Mouse (Mus musculus): ENCODE data around the gene Vps9d1. TPM values are rescaled to one million over a fixed set of nuclear protein-coding genes. Genes with fewer than 3 reads are reported as not detected.
"Not testable (repeated sequence)": the region's sequence is repeated elsewhere in the genome, so short reads cannot be mapped to it uniquely, and the experiment has no call there.

The Vps9d1 gene
- polyA plus RNA-seq, 1 experiment from 2014 or later, result 20.5 TPM

DNA sequence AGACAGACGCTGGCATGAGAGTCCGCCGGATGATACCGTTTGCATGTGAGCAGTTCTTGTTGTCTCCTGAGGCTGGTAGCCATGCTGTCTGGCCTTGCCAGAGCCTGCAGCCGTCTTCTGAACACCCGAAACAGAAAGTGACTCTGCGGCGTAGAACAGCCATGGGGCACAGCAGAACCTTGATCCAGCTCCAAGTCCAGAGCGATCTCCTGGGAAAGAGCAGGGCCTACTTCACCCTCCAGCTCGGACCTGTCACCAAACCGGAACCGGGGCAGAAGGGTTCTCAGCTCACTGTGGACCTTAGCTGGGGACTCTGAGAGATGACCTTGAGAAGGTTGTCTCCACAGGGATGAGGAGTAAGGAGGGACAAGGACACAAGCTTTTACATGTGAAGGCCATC lies 20.9 kb upstream of the Vps9d1 start:
- Histone ChIP-seq H3K9me3 (ENCODE audit: control insufficient read depth, low read length) (no peaks in the 10 kb centered on the region), H3K4me3 (ENCODE audit: control insufficient read depth in 1 of 2, insufficient read depth in 1 of 2, low read depth in 1 of 2, low read length in 2 of 2) (no peak overlapping the region), H3K9ac (ENCODE audit: low read length) (no peak overlapping the region), H3K27me3 (ENCODE audit: control insufficient read depth, insufficient read depth, low read length) (no peaks in the 10 kb centered on the region), H3K27ac (replicated peaks in 1 of 2; ENCODE audit: control insufficient read depth in 1 of 2, insufficient read depth in 1 of 2, low read depth in 2 of 2, low read length in 2 of 2) (no peak overlapping the region), H3K36me3 (ENCODE audit: control insufficient read depth, insufficient read depth, low read length) (peaks cover 33% of the 10 kb centered on the region), H3K4me1 (ENCODE audit: control insufficient read depth in 2 of 2, insufficient read depth in 2 of 2, low read length in 2 of 2) (peaks cover 0 to 2% of the 10 kb centered on the region in 2 experiments; a peak in 1 of 4 replicates), H3K4me2 (ENCODE audit: low read length) (no peak overlapping the region)
- WGBS, result 92% methylated on average over 12 of the region's 12 CpGs
- ATAC-seq (ENCODE audit: insufficient number of reproducible peaks, insufficient read depth, low FRiP score, low read depth), result no peak

GRCm38 (mm10) chr8:123274447-123274846 lies 20.3 kb upstream of the Vps9d1 start:
- ATAC-seq (ENCODE audit: insufficient number of reproducible peaks, insufficient read depth, low FRiP score, low read depth), result no peak
- Histone ChIP-seq H3K9me3 (ENCODE audit: control insufficient read depth, low read length) (no peaks in the 10 kb centered on the region), H3K4me2 (ENCODE audit: low read length) (no peak overlapping the region), H3K4me3 (ENCODE audit: control insufficient read depth in 1 of 2, insufficient read depth in 1 of 2, low read depth in 1 of 2, low read length in 2 of 2) (no peak overlapping the region), H3K27ac (replicated peaks in 1 of 2; ENCODE audit: control insufficient read depth in 1 of 2, insufficient read depth in 1 of 2, low read depth in 2 of 2, low read length in 2 of 2) (no peak overlapping the region), H3K36me3 (ENCODE audit: control insufficient read depth, insufficient read depth, low read length) (peaks cover 35% of the 10 kb centered on the region), H3K27me3 (ENCODE audit: control insufficient read depth, insufficient read depth, low read length) (no peaks in the 10 kb centered on the region), H3K9ac (ENCODE audit: low read length) (no peak overlapping the region), H3K4me1 (ENCODE audit: control insufficient read depth in 2 of 2, insufficient read depth in 2 of 2, low read length in 2 of 2) (peaks cover 0 to 2% of the 10 kb centered on the region in 2 experiments; a peak in 1 of 4 replicates)
- 82% methylated on average over 5 of the region's 5 CpGs for WGBS

DNA sequence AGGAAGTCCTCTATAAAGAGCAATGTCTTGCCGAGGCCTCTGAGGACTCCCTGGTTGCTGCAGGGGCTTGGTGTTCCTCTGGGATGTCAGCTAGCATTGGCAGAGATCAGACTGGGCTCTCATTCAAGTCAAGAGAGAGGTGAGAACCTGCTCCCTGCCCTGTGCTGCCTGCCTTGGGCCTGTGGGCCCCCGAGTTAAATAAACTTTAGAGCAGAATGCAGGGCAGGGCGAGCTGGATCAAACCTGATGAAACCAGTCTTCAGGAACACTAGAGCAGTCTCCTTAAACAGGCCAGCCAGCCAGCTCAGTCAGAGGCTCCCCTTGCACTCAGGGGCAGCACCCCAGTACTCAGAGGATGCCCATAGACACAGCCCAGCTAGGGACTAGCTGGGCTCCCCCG lies 17.8 kb upstream of the Vps9d1 start:
- ATAC-seq (ENCODE audit: insufficient number of reproducible peaks, insufficient read depth, low FRiP score, low read depth), result no peak
- no peak overlapping the region for H3K4me2 ChIP-seq (ENCODE audit: low read length)
- H3K9ac ChIP-seq (ENCODE audit: low read length), result no peak overlapping the region
- H3K9me3 ChIP-seq (ENCODE audit: control insufficient read depth, low read length), result no peaks in the 10 kb centered on the region
- peaks cover 58% of the 10 kb centered on the region for H3K36me3 ChIP-seq (ENCODE audit: control insufficient read depth, insufficient read depth, low read length)
- H3K27me3 ChIP-seq (ENCODE audit: control insufficient read depth, insufficient read depth, low read length), result no peaks in the 10 kb centered on the region
- H3K4me3 ChIP-seq (ENCODE audit: control insufficient read depth in 1 of 2, insufficient read depth in 1 of 2, low read depth in 1 of 2, low read length in 2 of 2), result no peak overlapping the region
- 75% methylated on average over 4 of the region's 4 CpGs for WGBS
- no peaks in the 10 kb centered on the region for H3K4me1 ChIP-seq (ENCODE audit: control insufficient read depth in 2 of 2, insufficient read depth in 2 of 2, low read length in 2 of 2)
- no peak overlapping the region for H3K27ac ChIP-seq (replicated peaks in 1 of 2; ENCODE audit: control insufficient read depth in 1 of 2, insufficient read depth in 1 of 2, low read depth in 2 of 2, low read length in 2 of 2)

DNA sequence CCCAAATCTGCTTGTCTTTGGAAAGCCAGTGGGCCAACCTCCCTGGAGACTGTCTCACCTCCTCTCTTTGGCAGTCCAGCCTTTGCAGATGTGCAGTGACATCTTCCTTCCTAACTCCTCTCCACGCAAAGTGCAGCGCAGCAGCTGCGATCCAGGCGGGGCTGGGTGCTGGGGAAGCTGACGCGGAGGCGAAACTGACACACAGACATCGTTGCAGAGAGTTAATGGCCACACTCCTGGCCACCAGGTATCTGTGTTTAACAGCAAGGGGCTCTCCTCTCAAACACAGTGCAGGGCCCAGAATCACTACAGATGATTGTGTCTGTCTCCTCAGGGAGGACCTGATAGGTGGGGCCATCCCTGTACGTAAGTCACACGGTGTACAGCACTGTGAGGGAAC lies 17.0 kb upstream of the Vps9d1 start:
- WGBS, result 90% methylated on average over 10 of the region's 10 CpGs
- Histone ChIP-seq H3K27ac (replicated peaks in 1 of 2; ENCODE audit: control insufficient read depth in 1 of 2, insufficient read depth in 1 of 2, low read depth in 2 of 2, low read length in 2 of 2) (no peak overlapping the region), H3K36me3 (ENCODE audit: control insufficient read depth, insufficient read depth, low read length) (peaks cover 60% of the 10 kb centered on the region), H3K4me1 (ENCODE audit: control insufficient read depth in 2 of 2, insufficient read depth in 2 of 2, low read length in 2 of 2) (no peaks in the 10 kb centered on the region), H3K4me2 (ENCODE audit: low read length) (no peak overlapping the region), H3K9me3 (ENCODE audit: control insufficient read depth, low read length) (no peaks in the 10 kb centered on the region), H3K27me3 (ENCODE audit: control insufficient read depth, insufficient read depth, low read length) (no peaks in the 10 kb centered on the region), H3K4me3 (ENCODE audit: control insufficient read depth in 1 of 2, insufficient read depth in 1 of 2, low read depth in 1 of 2, low read length in 2 of 2) (no peak overlapping the region), H3K9ac (ENCODE audit: low read length) (no peak overlapping the region)
- ATAC-seq (ENCODE audit: insufficient number of reproducible peaks, insufficient read depth, low FRiP score, low read depth), result no peak

GRCm38 (mm10) chr8:123267926-123268656 lies 13.9 kb upstream of the Vps9d1 start:
- no peak overlapping the region for H3K4me2 ChIP-seq (ENCODE audit: low read length)
- no peak overlapping the region for H3K27ac ChIP-seq (replicated peaks in 1 of 2; ENCODE audit: control insufficient read depth in 1 of 2, insufficient read depth in 1 of 2, low read depth in 2 of 2, low read length in 2 of 2)
- H3K9me3 ChIP-seq (ENCODE audit: control insufficient read depth, low read length), result no peaks in the 10 kb centered on the region
- H3K4me3 ChIP-seq (ENCODE audit: control insufficient read depth in 1 of 2, insufficient read depth in 1 of 2, low read depth in 1 of 2, low read length in 2 of 2), result no peak overlapping the region
- H3K4me1 ChIP-seq (ENCODE audit: control insufficient read depth in 2 of 2, insufficient read depth in 2 of 2, low read length in 2 of 2), result no peaks in the 10 kb centered on the region
- H3K36me3 ChIP-seq (ENCODE audit: control insufficient read depth, insufficient read depth, low read length), result peaks cover 82% of the 10 kb centered on the region
- no peak for ATAC-seq (ENCODE audit: insufficient number of reproducible peaks, insufficient read depth, low FRiP score, low read depth)
- no peaks in the 10 kb centered on the region for H3K27me3 ChIP-seq (ENCODE audit: control insufficient read depth, insufficient read depth, low read length)
- WGBS, result 79% methylated on average over 14 of the region's 14 CpGs
- no peak overlapping the region for H3K9ac ChIP-seq (ENCODE audit: low read length)

GRCm38 (mm10) chr8:123257593-123257992 lies 3.4 kb upstream of the Vps9d1 start:
- H3K4me1 ChIP-seq (ENCODE audit: control insufficient read depth in 2 of 2, insufficient read depth in 2 of 2, low read length in 2 of 2), result peaks cover 9 to 20% of the 10 kb centered on the region in 2 experiments
- H3K9ac ChIP-seq (ENCODE audit: low read length); H3K27ac ChIP-seq (replicated peaks in 1 of 2; ENCODE audit: control insufficient read depth in 1 of 2, insufficient read depth in 1 of 2, low read depth in 2 of 2, low read length in 2 of 2); ATAC-seq (ENCODE audit: insufficient number of reproducible peaks, insufficient read depth, low FRiP score, low read depth); H3K27me3 ChIP-seq (ENCODE audit: control insufficient read depth, insufficient read depth, low read length); H3K9me3 ChIP-seq (ENCODE audit: control insufficient read depth, low read length); H3K4me3 ChIP-seq (ENCODE audit: control insufficient read depth in 1 of 2, insufficient read depth in 1 of 2, low read depth in 1 of 2, low read length in 2 of 2); H3K4me2 ChIP-seq (ENCODE audit: low read length): not testable (repeated sequence)
- peaks cover 64% of the 10 kb centered on the region for H3K36me3 ChIP-seq (ENCODE audit: control insufficient read depth, insufficient read depth, low read length)
- WGBS, result 86% methylated on average over 8 of the region's 8 CpGs

DNA sequence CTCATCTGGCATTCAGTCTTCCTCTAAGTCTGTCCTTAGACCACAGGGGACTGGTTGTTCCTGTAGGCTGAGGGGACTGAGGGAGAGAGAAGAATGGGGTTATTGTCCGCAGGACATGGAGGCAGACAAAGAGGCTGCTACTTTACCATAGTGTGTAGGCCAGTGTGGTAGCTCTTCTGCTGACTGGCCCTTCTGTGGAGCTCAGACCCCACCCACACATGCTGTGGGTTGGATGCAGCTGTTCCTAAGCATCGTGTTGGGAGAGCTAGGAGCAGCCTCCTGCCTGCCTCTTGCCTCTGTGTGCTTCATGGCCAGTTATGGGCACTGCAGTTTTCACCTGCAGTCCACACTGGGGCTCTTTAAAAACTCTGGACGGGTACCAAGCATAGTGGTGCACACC lies 3.0 kb upstream of the Vps9d1 start:
- Histone ChIP-seq H3K9me3 (ENCODE audit: control insufficient read depth, low read length) (no peaks in the 10 kb centered on the region), H3K36me3 (ENCODE audit: control insufficient read depth, insufficient read depth, low read length) (peaks cover 61% of the 10 kb centered on the region), H3K9ac (ENCODE audit: low read length) (no peak overlapping the region), H3K4me3 (ENCODE audit: control insufficient read depth in 1 of 2, insufficient read depth in 1 of 2, low read depth in 1 of 2, low read length in 2 of 2) (no peak overlapping the region), H3K27me3 (ENCODE audit: control insufficient read depth, insufficient read depth, low read length) (no peaks in the 10 kb centered on the region), H3K4me2 (ENCODE audit: low read length) (no peak overlapping the region), H3K27ac (replicated peaks in 1 of 2; ENCODE audit: control insufficient read depth in 1 of 2, insufficient read depth in 1 of 2, low read depth in 2 of 2, low read length in 2 of 2) (no peak overlapping the region), H3K4me1 (ENCODE audit: control insufficient read depth in 2 of 2, insufficient read depth in 2 of 2, low read length in 2 of 2) (peaks cover 9 to 21% of the 10 kb centered on the region in 2 experiments)
- ATAC-seq (ENCODE audit: insufficient number of reproducible peaks, insufficient read depth, low FRiP score, low read depth), result no peak
- WGBS, result 82% methylated on average over 3 of the region's 3 CpGs

- 61% methylated on average over 6 of the region's 6 CpGs for WGBS
- H3K4me3 ChIP-seq (ENCODE audit: control insufficient read depth in 1 of 2, insufficient read depth in 1 of 2, low read depth in 1 of 2, low read length in 2 of 2), result peak overlapping the region; percentile 75 to 87
- no peaks in the 10 kb centered on the region for H3K27me3 ChIP-seq (ENCODE audit: control insufficient read depth, insufficient read depth, low read length)
- H3K27ac ChIP-seq (replicated peaks in 1 of 2; ENCODE audit: control insufficient read depth in 1 of 2, insufficient read depth in 1 of 2, low read depth in 2 of 2, low read length in 2 of 2), result no peak overlapping the region
- no peak for ATAC-seq (ENCODE audit: insufficient number of reproducible peaks, insufficient read depth, low FRiP score, low read depth)
- peaks cover 66% of the 10 kb centered on the region for H3K36me3 ChIP-seq (ENCODE audit: control insufficient read depth, insufficient read depth, low read length)
- H3K4me1 ChIP-seq (ENCODE audit: control insufficient read depth in 2 of 2, insufficient read depth in 2 of 2, low read length in 2 of 2), result peaks cover 9 to 21% of the 10 kb centered on the region in 2 experiments
- peak overlapping the region; percentile 90 for H3K4me2 ChIP-seq (ENCODE audit: low read length)
- H3K9me3 ChIP-seq (ENCODE audit: control insufficient read depth, low read length), result no peaks in the 10 kb centered on the region
- peak overlapping the region; percentile 96 for H3K9ac ChIP-seq (ENCODE audit: low read length)
These were observed 1.0 kb upstream of the Vps9d1 start for GRCm38 (mm10) chr8:123255170-123255569.

All from heart, embryonic 14.5 days (tissue).